Mouse (Mus musculus) CH12.LX (cell line): ENCODE data around the gene Uck1. TPM values are rescaled to one million over a fixed set of nuclear protein-coding genes. Genes with fewer than 3 reads are reported as not detected.

Experiments
- DNase-seq: peaks from one replicate; pipeline ENCODE4 v3.0.0-alpha.2; 2013; ENCODE audit errors: extremely low read depth
- H3K27ac ChIP-seq: 2 replicates; pipeline ENCODE4 v1.5.1; 2012; ENCODE audit warnings: low read depth, mild to moderate bottlenecking, control low read depth, moderate library complexity; ENCODE audit not compliant: insufficient read depth
- H3K27me3 ChIP-seq: replicated peaks from 2 replicates; pipeline ENCODE3; 2012; ENCODE audit warnings: inconsistent platforms
- H3K36me3 ChIP-seq, 2 experiments: replicated peaks in 1 of 2; 2 replicates each; pipeline versions ENCODE3 to v1.6.1; 2012; ENCODE audit warnings: inconsistent platforms in 1 of 2, low read length in 1 of 2, mild to moderate bottlenecking in 1 of 2, mixed read lengths in 1 of 2, moderate library complexity in 1 of 2; ENCODE audit not compliant: control insufficient read depth in 1 of 2, insufficient read depth in 1 of 2
- H3K4me1 ChIP-seq, 2 experiments: 2 replicates each; pipeline ENCODE4 v1.6.1; 2012; ENCODE audit warnings: inconsistent platforms in 1 of 2, moderate library complexity in 1 of 2; ENCODE audit not compliant: insufficient read depth in 2 of 2, control insufficient read depth in 1 of 2
- H3K4me2 ChIP-seq: 2 replicates; pipeline ENCODE4 v1.6.1; 2012; ENCODE audit warnings: low read depth, mild to moderate bottlenecking, control low read depth; ENCODE audit not compliant: poor library complexity, insufficient read depth, severe bottlenecking
- H3K4me3 ChIP-seq, 3 experiments: fragments of 150-350 bp in 1 of 3; sonication (generic) in 1 of 3; replicated peaks in 1 of 3; 2 replicates each; pipeline versions ENCODE3 to v1.5.1; 2011 to 2012; ENCODE audit warnings: low read depth in 2 of 3, low read length in 2 of 3, mild to moderate bottlenecking in 2 of 3, moderate library complexity in 2 of 3, control low read depth in 1 of 3, improper control_type of control experiment in 1 of 3, inconsistent platforms in 1 of 3, mixed read lengths in 1 of 3; ENCODE audit not compliant: poor library complexity in 1 of 3
- H3K79me2 ChIP-seq: replicated peaks from 2 replicates; pipeline ENCODE4 v1.6.1; 2012; ENCODE audit warnings: mild to moderate bottlenecking, moderate library complexity; ENCODE audit not compliant: control insufficient read depth, poor library complexity, insufficient read depth, severe bottlenecking; ENCODE audit errors: extremely low read depth
- H3K9ac ChIP-seq: 2 replicates; pipeline ENCODE4 v1.6.1; 2012; ENCODE audit warnings: low read depth, mild to moderate bottlenecking, control low read depth, moderate library complexity; ENCODE audit not compliant: insufficient read depth
- H3K9me3 ChIP-seq: replicated peaks from 2 replicates; pipeline ENCODE3; 2012; ENCODE audit warnings: low read length, inconsistent platforms, mixed read lengths
- BHLHE40 ChIP-seq: IDR thresholded peaks from 2 replicates; pipeline ENCODE4 v1.6.1; 2011; ENCODE audit warnings: mild to moderate bottlenecking, low read depth, low read length, improper control_type of control experiment
- CHD1 ChIP-seq: IDR thresholded peaks from 2 replicates; pipeline ENCODE4 v1.6.1; 2012; ENCODE audit warnings: low read depth, low read length, improper control_type of control experiment, inconsistent platforms
- CTCF ChIP-seq, 2 experiments: IDR thresholded peaks in 1 of 2; conservative IDR thresholded peaks in 1 of 2; 2 replicates each; pipeline ENCODE4 v1.5.1; 2011 to 2012; ENCODE audit warnings: low read depth in 2 of 2, low read length in 2 of 2, improper control_type of control experiment in 1 of 2, inconsistent platforms in 1 of 2, mild to moderate bottlenecking in 1 of 2, moderate library complexity in 1 of 2
- E2F4 ChIP-seq: IDR thresholded peaks from 2 replicates; pipeline ENCODE4 v1.6.1; 2011; ENCODE audit warnings: low read depth, low read length, improper control_type of control experiment; ENCODE audit not compliant: insufficient replicate concordance
- ETS1 ChIP-seq: conservative IDR thresholded peaks from 2 replicates; pipeline ENCODE4 v1.6.1; 2012; ENCODE audit warnings: low read depth, mild to moderate bottlenecking, inconsistent platforms, low read length, improper control_type of control experiment, moderate library complexity
- GABPA ChIP-seq: IDR thresholded peaks from 2 replicates; pipeline ENCODE4 v1.6.1; 2012; ENCODE audit warnings: low read depth, low read length, improper control_type of control experiment, inconsistent platforms; ENCODE audit not compliant: insufficient replicate concordance
- HCFC1 ChIP-seq: IDR thresholded peaks from 2 replicates; pipeline ENCODE4 v1.6.1; 2012; ENCODE audit warnings: low read depth, mild to moderate bottlenecking, inconsistent platforms, low read length, improper control_type of control experiment
- MAFK ChIP-seq: IDR thresholded peaks from 2 replicates; pipeline ENCODE4 v1.6.1; 2011; ENCODE audit warnings: low read length, improper control_type of control experiment; ENCODE audit not compliant: insufficient replicate concordance
- MAZ ChIP-seq: IDR thresholded peaks from 2 replicates; pipeline ENCODE4 v1.6.1; 2012; ENCODE audit warnings: low read depth, mild to moderate bottlenecking, inconsistent platforms, low read length, improper control_type of control experiment, moderate library complexity
- MEF2A ChIP-seq: IDR thresholded peaks from 2 replicates; pipeline ENCODE4 v1.6.1; 2014; ENCODE audit warnings: low read depth, mild to moderate bottlenecking, inconsistent platforms, low read length, improper control_type of control experiment, borderline replicate concordance
- MYC ChIP-seq: IDR thresholded peaks from 2 replicates; pipeline ENCODE4 v1.6.1; 2011; ENCODE audit warnings: low read depth, mild to moderate bottlenecking, improper control_type of control experiment, low read length
- NELFE ChIP-seq: IDR thresholded peaks from 2 replicates; pipeline ENCODE4 v1.6.1; 2011; ENCODE audit warnings: low read depth, low read length, improper control_type of control experiment
- POLR2AphosphoS2 ChIP-seq: IDR thresholded peaks from 2 replicates; pipeline ENCODE4 v1.6.1; 2011; ENCODE audit warnings: low read depth, low read length, improper control_type of control experiment
- RCOR1 ChIP-seq: conservative IDR thresholded peaks from 2 replicates; pipeline ENCODE4 v1.6.1; 2012; ENCODE audit warnings: low read depth, mild to moderate bottlenecking, inconsistent platforms, low read length, improper control_type of control experiment
- TBP ChIP-seq: conservative IDR thresholded peaks from 2 replicates; pipeline ENCODE4 v1.6.1; 2011; ENCODE audit warnings: low read depth, low read length, improper control_type of control experiment
- TCF12 ChIP-seq: IDR thresholded peaks from 2 replicates; pipeline ENCODE4 v1.6.1; 2014; ENCODE audit warnings: low read depth, mild to moderate bottlenecking, inconsistent platforms, low read length, improper control_type of control experiment
- UBTF ChIP-seq: IDR thresholded peaks from 2 replicates; pipeline ENCODE4 v1.6.1; 2012; ENCODE audit warnings: low read depth, mild to moderate bottlenecking, inconsistent platforms, low read length, improper control_type of control experiment, moderate library complexity
- USF2 ChIP-seq: conservative IDR thresholded peaks from 2 replicates; pipeline ENCODE4 v1.6.1; 2011; ENCODE audit warnings: low read depth, low read length, improper control_type of control experiment
- ZC3H11A ChIP-seq: IDR thresholded peaks from 2 replicates; pipeline ENCODE4 v1.6.1; 2012; ENCODE audit warnings: low read depth, mild to moderate bottlenecking, inconsistent platforms, low read length, improper control_type of control experiment
- dilution Hi-C: fragments of 300-500 bp; cut with MboI; formaldehyde crosslinking; loops from 2 replicates; pipeline ENCODE4 v1.14.3; 2020; ENCODE audit warnings: low sequenced_read_pairs; ENCODE audit not compliant: extremely low pct_unique_long_range_greater_than_20kb, extremely low pct_ligation_motif_present
- in situ Hi-C: fragments of 300-500 bp; cut with MboI; formaldehyde crosslinking; loops from 3 replicates; pipeline ENCODE4 v1.14.3; 2019; ENCODE audit warnings: low sequenced_read_pairs, low pct_ligation_motif_present, low pct_unique_long_range_greater_than_20kb, mixed read lengths
- polyA plus RNA-seq: library from polyadenylated mRNA; unstranded; fragments of >175 nt; gene quantifications from 2 replicates; pipeline ENCODE4 v1.2.1, GENCODE M21; 2012; ENCODE audit warnings: low read depth; ENCODE audit not compliant: insufficient read length
- total RNA-seq, 2 experiments: library from RNA; depleted of rRNA; stranded (reverse); fragments of 300-350 nt in 1 of 2; fragments of >200 nt in 1 of 2; gene quantifications; 2 replicates each; pipeline ENCODE4 v1.2.3; 2012 to 2014

Gene Uck1
- total and polyA plus RNA-seq, 3 experiments, result 33.7 to 45.0 (median 35.7) TPM

GRCm38 (mm10) chr2:32306176-32306575 is 46.2 kb upstream of the Uck1 start:
- in situ Hi-C loops, result no loop called here
- H3K36me3 ChIP-seq, result peaks cover 65 to 85% of the 10 kb centered on the region in 2 experiments

GRCm38 (mm10) chr2:32305668-32306067 is 45.7 kb upstream of the Uck1 start:
- in situ Hi-C loops, result no loop called here
- Histone ChIP-seq H3K9me3 (no peaks in the 10 kb centered on the region), H3K27ac (no peak overlapping the region)
- TF ChIP-seq USF2 (no peak), E2F4 (no peak), MEF2A (no peak), MAZ (no peak), RCOR1 (no peak), ZC3H11A (no peak), TCF12 (no peak), BHLHE40 (no peak), MYC (no peak), NELFE (no peak), CTCF (conservative IDR thresholded peaks at IDR 0.05 in 1 of 2, IDR thresholded peaks at IDR 0.05 in 1 of 2; ENCODE audit: low read depth in 2 of 2, low read length in 2 of 2) (no peak), ETS1 (no peak), MAFK (no peak)
- TF ChIP-seq, all 38 proteins: peak for 0
- H3K4me1 ChIP-seq, result peaks cover 8 to 18% of the 10 kb centered on the region in 2 experiments
- H3K9ac ChIP-seq, result no peak overlapping the region
- DNase-seq, result no peak
- H3K4me2 ChIP-seq, result no peak overlapping the region
- dilution Hi-C loops, result no loop called here
- no peaks in the 10 kb centered on the region for H3K27me3 ChIP-seq
- no peaks in the 10 kb centered on the region for H3K79me2 ChIP-seq
- no peak overlapping the region for H3K4me3 ChIP-seq
- peaks cover 65 to 90% of the 10 kb centered on the region in 2 experiments for H3K36me3 ChIP-seq

More at GRCm38 (mm10) chr2:32306176-32306575, 46.2 kb upstream of the Uck1 start:
- Histone ChIP-seq H3K27me3 (no peaks in the 10 kb centered on the region), H3K79me2 (no peaks in the 10 kb centered on the region), H3K9ac (no peak overlapping the region), H3K9me3 (no peaks in the 10 kb centered on the region), H3K4me3 (no peak overlapping the region), H3K4me2 (no peak overlapping the region), H3K4me1 (peaks cover 8 to 23% of the 10 kb centered on the region in 2 experiments), H3K27ac (no peak overlapping the region)
- no peak for DNase-seq
- TF ChIP-seq MAZ, result no peak
- no peak for TF ChIP-seq RCOR1
- TF ChIP-seq USF2, result no peak
- TF ChIP-seq TBP, result no peak
- no peak for TF ChIP-seq POLR2AphosphoS2
- no peak for TF ChIP-seq MAFK
- no peak for TF ChIP-seq ZC3H11A
- no peak for TF ChIP-seq HCFC1
- no peak for TF ChIP-seq CHD1
- TF ChIP-seq GABPA, result no peak
- TF ChIP-seq UBTF, result no peak
- dilution Hi-C loops, result no loop called here
